Mouse (Mus musculus) ovary, adult 2 months (tissue): ENCODE data around the gene 1110051M20Rik. TPM values are rescaled to one million over a fixed set of nuclear protein-coding genes. Genes with fewer than 3 reads are reported as not detected.

ENCODE experiments used
- polyA plus RNA-seq: library from polyadenylated mRNA; depleted of rRNA; stranded (reverse); fragments of >200 nt; gene quantifications from 2 replicates; pipeline ENCODE4 v1.2.3, GENCODE M21; 2012; rRNA removed

1110051M20Rik gene
- 25.6 and 35.1 TPM in 2 replicates for polyA plus RNA-seq

GRCm38 (mm10) chr2:91444286-91444892, at the start of gene 1110051M20Rik:
TSS of gene 1110051M20Rik (minus strand) at chr2:91444704.

GRCm38 (mm10) chr2:91457259-91457655, 12.8 kb upstream of the 1110051M20Rik start, which contains the start of gene Lrp4:
TSS of gene Lrp4 (plus strand) at chr2:91457511.

GRCm38 (mm10) chr2:91264711-91265681, 179.5 kb downstream of the 1110051M20Rik start, which contains the start of gene Arfgap2:
TSS of gene Arfgap2 (plus strand) at chr2:91264974.

GRCm38 (mm10) chr2:91255661-91256150, 188.8 kb downstream of the 1110051M20Rik start, which contains the start of gene Pacsin3:
TSS of gene Pacsin3 (plus strand) at chr2:91255954.

DNA sequence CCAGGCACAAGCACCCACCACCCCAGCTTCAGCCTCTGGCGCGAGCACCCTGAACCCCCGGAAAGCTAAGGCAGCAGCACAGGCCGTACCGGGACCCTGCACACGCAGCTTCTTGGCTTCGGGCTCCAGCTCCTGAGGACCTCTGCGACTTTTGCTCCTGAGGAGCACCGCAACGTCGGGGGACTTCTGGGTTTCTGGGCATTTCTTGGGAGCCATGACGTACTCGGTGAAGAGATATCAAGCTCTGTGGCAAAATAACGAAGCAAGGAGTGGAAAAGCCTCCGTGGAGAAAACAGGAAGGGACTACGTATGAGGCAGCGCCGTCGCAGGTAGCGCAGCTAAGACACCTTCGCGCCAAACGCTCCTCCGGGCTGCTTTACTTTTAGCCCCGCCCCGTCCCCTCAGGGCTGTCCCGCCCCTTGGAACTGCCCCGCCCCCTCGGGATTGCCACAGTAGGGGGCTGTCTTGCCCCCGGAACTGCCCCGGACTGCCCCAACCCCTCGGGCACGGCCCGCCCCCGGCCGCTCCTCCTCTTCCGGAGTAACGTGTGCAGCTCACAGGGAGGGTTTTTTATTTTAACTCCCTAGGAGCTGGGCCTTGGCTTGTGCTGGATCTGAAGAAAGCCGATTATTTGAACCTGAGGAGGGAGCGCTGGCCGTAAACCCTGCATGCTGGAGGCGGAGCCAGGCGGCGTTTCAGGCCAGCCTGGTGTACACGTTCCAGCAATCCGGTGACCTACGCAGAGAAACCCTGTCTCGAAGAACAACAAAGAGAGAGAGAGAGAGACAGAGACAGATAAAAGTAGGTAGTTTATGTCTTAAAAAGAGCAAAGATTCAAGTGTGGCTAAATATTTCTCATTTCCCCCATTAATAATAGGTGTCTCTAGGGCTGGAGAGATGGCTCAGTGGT, 207.6 kb downstream of the 1110051M20Rik start, which contains the start of gene Ddb2:
Gene Ddb2, minus strand, starts transcription at position 382 of the 910 bp plus-strand sequence.

Other genes with a start within 250 kb of the 1110051M20Rik start
- gene Nr1h3, start 241.9 kb downstream of the 1110051M20Rik start, polyA plus RNA-seq: 28.2 and 28.9 TPM in 2 replicates
- gene Acp2, start 241.8 kb downstream of the 1110051M20Rik start, polyA plus RNA-seq: 28.6 and 35.5 TPM in 2 replicates
- gene Ddb2, start 207.7 kb downstream of the 1110051M20Rik start, polyA plus RNA-seq: 9.4 and 14.8 TPM in 2 replicates
- gene Pacsin3, start 188.8 kb downstream of the 1110051M20Rik start, polyA plus RNA-seq: 56.6 and 63.1 TPM in 2 replicates
- gene Arfgap2, start 179.7 kb downstream of the 1110051M20Rik start, polyA plus RNA-seq: 41.4 and 45.3 TPM in 2 replicates
- 10.4 and 11.2 TPM in 2 replicates for gene Lrp4, start 12.8 kb upstream of the 1110051M20Rik start, polyA plus RNA-seq
- 5.8 and 6.8 TPM in 2 replicates for gene Ckap5, start 82.1 kb upstream of the 1110051M20Rik start, polyA plus RNA-seq
- 0.88 and 1.6 TPM in 2 replicates for gene F2, start 191.7 kb upstream of the 1110051M20Rik start, polyA plus RNA-seq
- 26.9 and 31.1 TPM in 2 replicates for gene Zfp408, start 205.1 kb upstream of the 1110051M20Rik start, polyA plus RNA-seq
- 151 and 169 TPM in 2 replicates for gene Arhgap1, start 205.2 kb upstream of the 1110051M20Rik start, polyA plus RNA-seq